Mouse (Mus musculus) intestine, postnatal 0 days (tissue): ENCODE results near the gene Phf21b. TPM values are rescaled to one million over a fixed set of nuclear protein-coding genes. Genes with fewer than 3 reads are reported as not detected.
"Not testable (repeated sequence)": the region's sequence is repeated elsewhere in the genome, so short reads cannot be mapped to it uniquely, and the experiment has no call there.

Experiments
- ATAC-seq: fragments of 200-750 bp; cut with Nextera tagmentation; 2 replicates; pipeline ENCODE4 v1.8.0; 2017; ENCODE audit warnings: mild to moderate bottlenecking, moderate TSS enrichment, moderate library complexity
- H3K27ac ChIP-seq: fragments of 300-500 bp; sonication (generic); 2 replicates; pipeline ENCODE4 v1.5.1; 2014; ENCODE audit warnings: mild to moderate bottlenecking, low read depth, low read length, moderate library complexity
- H3K27me3 ChIP-seq: fragments of 300-500 bp; sonication (generic); replicated peaks from 2 replicates; pipeline ENCODE4 v1.6.1; 2014; ENCODE audit warnings: low read length, mixed read lengths; ENCODE audit not compliant: control insufficient read depth, insufficient read depth
- H3K36me3 ChIP-seq: fragments of 300-500 bp; sonication (generic); 2 replicates; pipeline ENCODE4 v1.6.1; 2014; ENCODE audit warnings: mild to moderate bottlenecking, moderate library complexity; ENCODE audit not compliant: control insufficient read depth, insufficient read depth
- H3K4me1 ChIP-seq: fragments of 300-500 bp; sonication (generic); replicated peaks from 2 replicates; pipeline ENCODE4 v1.6.1; 2014; ENCODE audit warnings: antibody characterized with exemption, low read length, mixed read lengths; ENCODE audit not compliant: control insufficient read depth, insufficient read depth
- H3K4me2 ChIP-seq: fragments of 300-500 bp; sonication (generic); replicated peaks from 2 replicates; pipeline ENCODE4 v1.6.1; 2014; ENCODE audit warnings: low read depth, mild to moderate bottlenecking, moderate library complexity
- H3K4me3 ChIP-seq: fragments of 300-500 bp; sonication (generic); 2 replicates; pipeline ENCODE4 v1.5.1; 2014; ENCODE audit warnings: low read depth, low read length
- H3K9ac ChIP-seq: fragments of 300-500 bp; sonication (generic); 2 replicates; pipeline ENCODE4 v1.6.1; 2014; ENCODE audit warnings: mild to moderate bottlenecking, low read depth, low read length
- H3K9me3 ChIP-seq: fragments of 300-500 bp; sonication (generic); 2 replicates; pipeline ENCODE4 v1.6.1; 2016; ENCODE audit warnings: mixed run types; ENCODE audit not compliant: control insufficient read depth
- CTCF ChIP-seq: sonication (generic); IDR thresholded peaks from 2 replicates; pipeline ENCODE4 v1.5.1; 2016; ENCODE audit warnings: low read depth, mild to moderate bottlenecking, control low read depth, antibody characterized with exemption, moderate library complexity
- WGBS: fragments of 180-500 bp; shearing (Covaris S2); extraction: QIAGEN DNeasy Blood & Tissue Kit; methylation state at CpG from one replicate; pipeline ENCODE4 v1.1.7; 2014; 5-methylcytosine and 5-hydroxymethylcytosine counted together
- polyA plus RNA-seq: library from polyadenylated mRNA; unstranded; fragments of >200 nt; fragmentation: Nextera tagmentation; extraction: Ambion mirVana; gene quantifications from 2 replicates; pipeline ENCODE4 v1.2.1, GENCODE M21; 2015

Phf21b gene
- polyA plus RNA-seq, 1 experiment from 2014 or later, result 0.38 TPM

- Histone ChIP-seq H3K36me3 (no peaks in the 10 kb centered on the region), H3K27ac (no peak overlapping the region), H3K9me3 (no peaks in the 10 kb centered on the region), H3K4me3 (no peak overlapping the region), H3K4me1 (no peaks in the 10 kb centered on the region), H3K9ac (no peak overlapping the region), H3K27me3 (no peaks in the 10 kb centered on the region), H3K4me2 (no peak overlapping the region)
- 57% methylated on average over 20 of the region's 20 CpGs for whole genome bisulfite sequencing
- ATAC-seq, result no peak
- TF ChIP-seq CTCF, result no peak
These were observed 80.3 kb downstream of the Phf21b start for GRCm38 (mm10) chr15:84775421-84776174.

- Histone ChIP-seq H3K4me3 (no peak overlapping the region), H3K4me2 (no peak overlapping the region), H3K9ac (no peak overlapping the region), H3K36me3 (no peaks in the 10 kb centered on the region), H3K9me3 (no peaks in the 10 kb centered on the region), H3K27ac (no peak overlapping the region), H3K27me3 (no peaks in the 10 kb centered on the region), H3K4me1 (no peaks in the 10 kb centered on the region)
- TF ChIP-seq CTCF, result peak; percentile 71
- WGBS, result 80% methylated on average over 21 of the region's 21 CpGs
- ATAC-seq, result no peak
These were observed 83.4 kb downstream of the Phf21b start for GRCm38 (mm10) chr15:84772191-84773111.

GRCm38 (mm10) chr15:84769641-84770341 lies 86.1 kb downstream of the Phf21b start:
- no peak overlapping the region for H3K9ac ChIP-seq
- H3K4me3 ChIP-seq, result no peak overlapping the region
- no peaks in the 10 kb centered on the region for H3K27me3 ChIP-seq
- WGBS, result 64% methylated on average over 11 of the region's 11 CpGs
- no peaks in the 10 kb centered on the region for H3K9me3 ChIP-seq
- no peak overlapping the region for H3K27ac ChIP-seq
- no peaks in the 10 kb centered on the region for H3K36me3 ChIP-seq
- TF ChIP-seq CTCF, result no peak
- ATAC-seq, result 0 out of 2 replicates have a peak, but pooled peaks have one; percentile 16
- no peak overlapping the region for H3K4me2 ChIP-seq
- H3K4me1 ChIP-seq, result no peaks in the 10 kb centered on the region

- H3K4me1 ChIP-seq, H3K9ac ChIP-seq, H3K4me3 ChIP-seq, ATAC-seq, H3K27me3 ChIP-seq, H3K9me3 ChIP-seq, H3K27ac ChIP-seq, H3K4me2 ChIP-seq, H3K36me3 ChIP-seq: not testable (repeated sequence)
- WGBS, result 80% methylated on average over 3 of the region's 4 CpGs
These were observed 87.3 kb downstream of the Phf21b start for GRCm38 (mm10) chr15:84768531-84768930.

- ATAC-seq, result no peak
- H3K9ac ChIP-seq, result no peak overlapping the region
- H3K36me3 ChIP-seq, result no peaks in the 10 kb centered on the region
- WGBS, result 50% methylated on average over 10 of the region's 10 CpGs
- no peak overlapping the region for H3K4me3 ChIP-seq
- TF ChIP-seq CTCF, result no peak
- no peak overlapping the region for H3K4me2 ChIP-seq
- no peaks in the 10 kb centered on the region for H3K4me1 ChIP-seq
- H3K27ac ChIP-seq, result no peak overlapping the region
- H3K27me3 ChIP-seq, result no peaks in the 10 kb centered on the region
- no peaks in the 10 kb centered on the region for H3K9me3 ChIP-seq
These were observed 89.2 kb downstream of the Phf21b start for GRCm38 (mm10) chr15:84766621-84767020.

GRCm38 (mm10) chr15:84763423-84763812 lies 92.4 kb downstream of the Phf21b start:
- H3K36me3 ChIP-seq, result no peaks in the 10 kb centered on the region
- no peak overlapping the region for H3K4me2 ChIP-seq
- H3K4me1 ChIP-seq, result no peaks in the 10 kb centered on the region
- no peak for ATAC-seq
- no peak overlapping the region for H3K27ac ChIP-seq
- 51% methylated on average over 7 of the region's 7 CpGs for WGBS
- H3K9me3 ChIP-seq, result no peaks in the 10 kb centered on the region
- no peak overlapping the region for H3K4me3 ChIP-seq
- H3K27me3 ChIP-seq, result no peaks in the 10 kb centered on the region
- H3K9ac ChIP-seq, result no peak overlapping the region
- no peak for TF ChIP-seq CTCF
